Mouse (Mus musculus) olfactory bulb, adult 2 months (tissue): ENCODE measurements at regions not wholly inside any gene's neighbourhood (a gene's known extent, or its start where the extent isn't known, plus 50 kb on each side); places are given as distances from the start of the nearest gene placed in this dataset.

ENCODE experiments used
- H3K27ac ChIP-seq: fragments of 200-500 bp; 2 replicates; pipeline ENCODE4 v1.5.1; 2012; ENCODE audit warnings: low read depth, low read length; ENCODE audit not compliant: insufficient read depth
- H3K4me1 ChIP-seq: fragments of 200-500 bp; 2 replicates; pipeline ENCODE4 v1.6.1; 2012; ENCODE audit warnings: low read length; ENCODE audit not compliant: control insufficient read depth, insufficient read depth
- H3K4me3 ChIP-seq: fragments of 200-500 bp; 2 replicates; pipeline ENCODE4 v1.5.1; 2012; ENCODE audit warnings: mild to moderate bottlenecking, low read depth, low read length, moderate library complexity; ENCODE audit not compliant: insufficient read depth
- CTCF ChIP-seq: fragments of 200-500 bp; IDR thresholded peaks from 2 replicates; pipeline ENCODE4 v1.5.1; 2012; ENCODE audit warnings: low read depth, mild to moderate bottlenecking, low read length, moderate library complexity; ENCODE audit not compliant: insufficient read depth
- POLR2A ChIP-seq: fragments of 200-500 bp; IDR thresholded peaks from 2 replicates; pipeline ENCODE4 v1.6.1; 2012; ENCODE audit warnings: mild to moderate bottlenecking, low read depth, low read length, moderate library complexity; ENCODE audit not compliant: insufficient read depth
- WGBS: fragments of 180-500 bp; shearing (Covaris S2); methylation state at CpG from one replicate; pipeline ENCODE4 v1.1.7; 2018; 5-methylcytosine and 5-hydroxymethylcytosine counted together

- no peak for TF ChIP-seq POLR2A
- TF ChIP-seq CTCF = no peak
- Histone ChIP-seq H3K27ac (no peak overlapping the region), H3K4me1 (no peaks in the 10 kb centered on the region), H3K4me3 (no peak overlapping the region)
- WGBS = 80% methylated on average over 3 of the region's 3 CpGs
Measured at GRCm38 (mm10) chr11:26793928-26794628, 200.3 kb upstream of the Vrk2 start.

DNA sequence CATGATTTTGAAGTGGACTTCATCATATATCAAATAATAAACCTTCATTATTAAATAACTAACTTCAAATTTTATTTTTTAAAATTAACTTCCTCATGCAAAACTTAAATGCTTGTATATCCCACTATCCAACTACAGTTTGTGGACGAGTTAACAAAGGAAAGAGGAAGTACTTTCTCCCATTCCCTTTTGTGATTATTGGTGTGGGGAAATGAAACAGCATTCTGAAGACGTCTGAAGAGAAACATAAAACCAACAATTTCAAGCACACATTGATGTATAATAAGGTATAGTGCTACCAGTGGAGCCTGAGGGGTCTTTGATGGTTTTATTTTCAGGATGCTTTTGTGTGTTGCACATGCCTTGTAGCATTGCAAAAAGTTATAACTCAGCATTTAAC is 195.5 kb upstream of the Vrk2 start:
- H3K4me1 ChIP-seq = no peaks in the 10 kb centered on the region
- no peak for TF ChIP-seq CTCF
- TF ChIP-seq POLR2A = no peak
- H3K27ac ChIP-seq = no peak overlapping the region
- H3K4me3 ChIP-seq = no peak overlapping the region
- WGBS = 64% methylated on average over 2 of the region's 2 CpGs

DNA sequence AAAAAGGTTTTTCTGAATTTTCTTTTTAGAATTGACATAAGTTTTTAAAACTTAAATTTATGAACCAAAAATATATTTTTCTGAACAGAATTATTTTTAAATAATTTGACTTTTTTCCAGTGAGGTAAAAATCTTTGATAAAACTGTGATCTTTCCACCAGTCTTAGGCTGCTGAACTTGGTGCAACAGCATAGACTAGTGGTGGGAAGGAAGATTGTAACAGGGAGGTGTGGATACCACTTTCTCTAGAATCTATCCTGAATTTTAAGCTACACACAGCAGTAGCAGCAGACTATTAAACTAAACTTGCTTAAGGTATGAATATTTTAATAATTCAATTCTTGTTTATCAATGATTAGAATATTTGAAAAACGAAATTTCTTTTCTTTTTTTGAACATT is 191.4 kb upstream of the Vrk2 start:
- no peak overlapping the region for H3K27ac ChIP-seq
- 17% methylated on average over 1 of the region's 1 CpGs for WGBS
- no peaks in the 10 kb centered on the region for H3K4me1 ChIP-seq
- no peak overlapping the region for H3K4me3 ChIP-seq
- no peak for TF ChIP-seq CTCF
- TF ChIP-seq POLR2A = no peak

DNA sequence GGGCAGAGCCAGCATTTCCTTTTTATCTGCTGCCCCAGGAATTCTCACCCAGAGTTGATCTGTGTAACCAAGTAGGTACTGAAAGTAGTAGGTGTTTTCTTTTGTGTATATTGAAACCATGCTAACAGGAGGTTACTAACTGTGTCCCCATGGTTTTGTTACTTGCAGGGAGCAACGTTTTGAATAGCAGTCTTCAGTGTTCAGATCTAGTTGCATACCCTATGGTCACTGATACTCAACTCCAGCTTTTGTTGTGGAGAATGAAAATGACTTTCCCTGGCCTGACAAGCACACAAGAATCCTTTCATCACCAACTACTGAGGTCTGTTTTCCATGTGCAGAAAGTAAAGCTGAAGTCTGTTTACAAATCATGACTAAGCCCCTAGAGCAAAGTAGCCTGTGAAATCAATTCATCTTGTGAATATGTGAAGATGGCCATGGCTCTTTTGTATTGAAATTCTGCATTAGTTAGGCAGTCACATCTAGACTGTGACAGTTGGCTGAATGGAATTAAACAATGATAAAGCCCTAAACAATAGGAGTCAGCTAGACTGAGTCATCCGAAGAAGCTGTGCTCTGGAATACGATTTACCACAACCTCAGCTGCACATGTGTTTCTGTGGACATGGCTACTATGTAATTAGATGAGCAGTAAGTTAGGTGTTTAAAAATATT is 179.5 kb upstream of the Vrk2 start:
- no peak for TF ChIP-seq POLR2A
- Histone ChIP-seq H3K4me3 (no peak overlapping the region), H3K4me1 (no peaks in the 10 kb centered on the region), H3K27ac (0 out of 2 replicates have a peak overlapping the region, but pooled peaks have one; percentile 51)
- WGBS = 15% methylated on average over 3 of the region's 3 CpGs

DNA sequence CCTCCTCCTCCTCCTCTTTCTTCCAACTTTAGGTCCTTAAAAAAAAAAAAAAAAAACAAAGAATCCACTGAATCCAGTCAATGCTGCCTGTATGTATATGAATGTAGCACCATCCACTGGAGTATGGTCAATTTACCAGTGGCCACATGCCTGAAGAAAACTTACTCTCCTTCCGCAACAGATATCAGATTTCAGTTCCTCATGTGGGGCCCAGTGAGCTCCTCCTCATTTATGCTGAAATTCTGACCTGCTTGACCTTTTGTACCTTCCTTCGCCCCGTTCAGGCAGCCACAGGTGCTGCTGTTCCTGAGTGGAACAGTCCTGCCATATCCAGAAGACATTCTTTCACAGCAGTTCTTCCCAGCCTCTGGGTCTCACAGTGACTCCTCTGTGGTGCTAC is 161.8 kb upstream of the Vrk2 start:
- no peaks in the 10 kb centered on the region for H3K4me1 ChIP-seq
- H3K27ac ChIP-seq = no peak overlapping the region
- H3K4me3 ChIP-seq = no peak overlapping the region
- 84% methylated on average over 3 of the region's 3 CpGs for WGBS
- TF ChIP-seq POLR2A = no peak
- TF ChIP-seq CTCF = no peak

GRCm38 (mm10) chr11:26753616-26754015 is 159.8 kb upstream of the Vrk2 start:
- WGBS = 76% methylated on average over 1 of the region's 1 CpGs
- Histone ChIP-seq H3K27ac (no peak overlapping the region), H3K4me1 (no peaks in the 10 kb centered on the region), H3K4me3 (no peak overlapping the region)
- TF ChIP-seq POLR2A = no peak
- no peak for TF ChIP-seq CTCF

DNA sequence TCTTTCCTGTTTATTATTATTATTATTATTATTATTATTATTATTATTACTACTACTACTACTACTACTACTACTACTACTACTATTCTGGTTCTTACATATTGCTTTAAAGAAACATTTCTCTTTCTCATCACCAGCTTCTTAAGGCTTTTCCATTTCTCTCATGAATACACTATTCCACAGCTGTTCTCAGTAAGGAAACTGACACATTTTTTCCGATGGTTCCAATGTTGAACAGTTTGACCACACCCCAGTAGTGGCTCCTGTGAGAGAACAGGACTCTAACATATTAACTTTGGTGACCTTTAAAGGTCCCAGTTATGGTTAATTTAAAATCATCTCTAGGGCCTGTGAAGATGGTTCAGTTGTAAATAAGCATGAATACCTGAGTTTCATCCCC is 148.4 kb upstream of the Vrk2 start:
- H3K27ac ChIP-seq = no peak overlapping the region
- no peak for TF ChIP-seq POLR2A
- no peak for TF ChIP-seq CTCF
- H3K4me3 ChIP-seq = no peak overlapping the region
- H3K4me1 ChIP-seq = no peaks in the 10 kb centered on the region
- 93% methylated on average over 1 of the region's 1 CpGs for WGBS

DNA sequence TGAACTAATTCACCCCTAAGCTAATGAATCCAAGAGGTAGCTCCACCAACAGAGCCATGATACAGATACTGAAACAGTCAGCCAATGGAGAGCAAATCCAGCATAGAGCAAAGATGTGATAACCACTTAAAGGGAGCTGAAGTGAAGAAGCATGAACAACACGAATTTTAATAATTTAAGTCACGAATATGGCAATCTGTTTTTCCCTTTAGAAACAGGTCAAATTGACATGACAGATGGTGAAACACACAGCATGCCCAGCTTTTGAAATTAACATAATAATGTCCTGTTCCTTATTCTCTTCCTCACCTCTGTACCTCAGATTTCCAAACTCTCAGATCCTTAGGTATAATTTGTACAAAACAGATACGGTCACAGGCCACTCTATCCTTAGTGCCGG is 145.9 kb upstream of the Vrk2 start:
- WGBS = 76% methylated on average over 4 of the region's 4 CpGs
- Histone ChIP-seq H3K4me1 (no peaks in the 10 kb centered on the region), H3K4me3 (no peak overlapping the region), H3K27ac (no peak overlapping the region)
- TF ChIP-seq CTCF (no peak), POLR2A (no peak)

- WGBS = 69% methylated on average over 1 of the region's 1 CpGs
- no peak for TF ChIP-seq POLR2A
- TF ChIP-seq CTCF = no peak
- no peaks in the 10 kb centered on the region for H3K4me1 ChIP-seq
Measured at GRCm38 (mm10) chr11:26726969-26727368, 133.2 kb upstream of the Vrk2 start.

More at GRCm38 (mm10) chr11:26726969-26727368, 133.2 kb upstream of the Vrk2 start:
- no peak overlapping the region for H3K27ac ChIP-seq
- H3K4me3 ChIP-seq = no peak overlapping the region
